In genomic region chr10:39311501-39311900, GRCm38 (mm10) we compare ENCODE assay signal across 34 mouse cellular contexts. TPM values are rescaled to one million over a fixed set of nuclear protein-coding genes. Genes with fewer than 3 reads are reported as not detected.
DNase-seq lines count a peak whose midpoint lies in the region; ATAC-seq and TF ChIP-seq lines count a peak whose summit lies in the region.
"Had no signal": no experiment of that assay in that cellular context is flagged by ENCODE, and none has a peak within 500 bp of the region (broad histone marks: within the 10 kb centered on the region; RNA-seq: fewer than 3 reads in every experiment).

No protein-coding gene starts in this region.

- no peaks in the 10 kb centered on the region for H3K27me3 ChIP-seq in embryonic facial prominence, embryonic 14.5 days (replicated peaks; ENCODE audit: control insufficient read depth, insufficient read depth, low read length)
- no peaks in the 10 kb centered on the region for H3K27me3 ChIP-seq in embryonic facial prominence, embryonic 10.5 days (replicated peaks; ENCODE audit: low read depth, poor library complexity, severe bottlenecking)
- no peaks in the 10 kb centered on the region for H3K27me3 ChIP-seq in CH12.LX (replicated peaks)
- H3K27me3 ChIP-seq in splenic B cell, adult 2 months (ENCODE audit: control insufficient read depth, insufficient read depth, low read length, poor library complexity, severe bottlenecking): no peaks in the 10 kb centered on the region
- H3K27me3 ChIP-seq: forebrain, embryonic 13.5 days; heart, embryonic 15.5 days; hindbrain, embryonic 12.5 days; limb, embryonic 15.5 days; liver, embryonic 13.5 days; midbrain, embryonic 15.5 days; neural tube, embryonic 12.5 days; stomach, embryonic 15.5 days had no signal

- H3K4me1 ChIP-seq in embryonic facial prominence, embryonic 14.5 days (ENCODE audit: control insufficient read depth, insufficient read depth, low read length): no peaks in the 10 kb centered on the region
- H3K4me1 ChIP-seq in embryonic facial prominence, embryonic 10.5 days: no peaks in the 10 kb centered on the region
- peaks cover 12 to 74% of the 10 kb centered on the region in 2 experiments for H3K4me1 ChIP-seq in CH12.LX (ENCODE audit: control insufficient read depth in 1 of 2, insufficient read depth in 2 of 2)
- H3K4me1 ChIP-seq: forebrain, embryonic 13.5 days; limb, embryonic 15.5 days; liver, embryonic 13.5 days; midbrain, embryonic 10.5 days; midbrain, embryonic 15.5 days; neural tube, embryonic 12.5 days; stomach, embryonic 15.5 days had no signal

- no peak overlapping the region for H3K4me3 ChIP-seq in embryonic facial prominence, embryonic 14.5 days (ENCODE audit: low read depth, low read length)
- no peak overlapping the region for H3K4me3 ChIP-seq in embryonic facial prominence, embryonic 10.5 days
- no peak overlapping the region for H3K4me3 ChIP-seq in CH12.LX (replicated peaks in 1 of 3; ENCODE audit: low read depth in 2 of 3, low read length in 2 of 3, poor library complexity in 1 of 3)
- H3K4me3 ChIP-seq: forebrain, embryonic 13.5 days; heart, embryonic 10.5 days; heart, embryonic 15.5 days; hindbrain, embryonic 12.5 days; limb, embryonic 10.5 days; limb, embryonic 15.5 days; liver, embryonic 13.5 days; midbrain, embryonic 10.5 days; midbrain, embryonic 15.5 days; neural tube, embryonic 12.5 days; stomach, embryonic 15.5 days had no signal

- TF ChIP-seq POLR2A in CH12.LX (IDR thresholded peaks at IDR 0.05; ENCODE audit: low read depth, low read length): no peak

- no peak overlapping the region for H3K27ac ChIP-seq in embryonic facial prominence, embryonic 14.5 days (replicated peaks; ENCODE audit: low read depth, low read length)
- no peak overlapping the region for H3K27ac ChIP-seq in embryonic facial prominence, embryonic 10.5 days (replicated peaks)
- H3K27ac ChIP-seq in CH12.LX (ENCODE audit: insufficient read depth, low read depth): no peak overlapping the region
- H3K27ac ChIP-seq: forebrain, embryonic 13.5 days; heart, embryonic 10.5 days; heart, embryonic 15.5 days; hindbrain, embryonic 12.5 days; limb, embryonic 10.5 days; limb, embryonic 15.5 days; liver, embryonic 13.5 days; macrophage; midbrain, embryonic 10.5 days; midbrain, embryonic 15.5 days; neural tube, embryonic 12.5 days; stomach, embryonic 15.5 days had no signal

- dilution Hi-C loops in CH12.LX (cut with MboI; ENCODE audit: extremely low pct_ligation_motif_present, extremely low pct_unique_long_range_greater_than_20kb, low sequenced_read_pairs): no loop called here

- in situ Hi-C loops in CH12.LX (cut with MboI; ENCODE audit: low pct_ligation_motif_present, low pct_unique_long_range_greater_than_20kb, low sequenced_read_pairs): no loop called here

- ATAC-seq in embryonic facial prominence, embryonic 14.5 days (ENCODE audit: low read depth): no peak
- ATAC-seq: forebrain, embryonic 13.5 days; inflammation-experienced regulatory T-cells, adult 6 months; lung, postnatal 0 days; midbrain, embryonic 15.5 days had no signal

- TF ChIP-seq EP300 in CH12.LX (IDR thresholded peaks at IDR 0.05; ENCODE audit: low read length): no peak

- no peak for TF ChIP-seq CTCF in CH12.LX (conservative IDR thresholded peaks at IDR 0.05 in 1 of 2, IDR thresholded peaks at IDR 0.05 in 1 of 2; ENCODE audit: low read depth in 2 of 2, low read length in 2 of 2)

- no peak overlapping the region for H3K9ac ChIP-seq in embryonic facial prominence, embryonic 14.5 days (ENCODE audit: low read depth, low read length)
- H3K9ac ChIP-seq in CH12.LX (ENCODE audit: insufficient read depth, low read depth): no peak overlapping the region
- H3K9ac ChIP-seq: forebrain, embryonic 13.5 days; heart, embryonic 15.5 days; hindbrain, embryonic 12.5 days; limb, embryonic 15.5 days; liver, embryonic 13.5 days; midbrain, embryonic 15.5 days; neural tube, embryonic 12.5 days; stomach, embryonic 15.5 days had no signal

- H3K4me2 ChIP-seq in embryonic facial prominence, embryonic 14.5 days (ENCODE audit: low read depth, low read length): no peak overlapping the region
- H3K4me2 ChIP-seq in CH12.LX (ENCODE audit: insufficient read depth, low read depth, poor library complexity, severe bottlenecking): 0 out of 2 replicates have a peak overlapping the region, but pooled peaks have one; percentile 11
- H3K4me2 ChIP-seq: forebrain, embryonic 13.5 days; heart, embryonic 15.5 days; hindbrain, embryonic 12.5 days; limb, embryonic 15.5 days; liver, embryonic 13.5 days; midbrain, embryonic 15.5 days; neural tube, embryonic 12.5 days; stomach, embryonic 15.5 days had no signal

- WGBS in embryonic facial prominence, embryonic 14.5 days: 89% methylated on average over 1 of the region's 1 CpGs
- WGBS in embryonic facial prominence, embryonic 10.5 days: 91% methylated on average over 1 of the region's 1 CpGs

- no peaks in the 10 kb centered on the region for H3K79me2 ChIP-seq in CH12.LX (replicated peaks; ENCODE audit: control insufficient read depth, extremely low read depth, insufficient read depth, poor library complexity, severe bottlenecking)

- no peaks in the 10 kb centered on the region for H3K36me3 ChIP-seq in embryonic facial prominence, embryonic 14.5 days (ENCODE audit: control insufficient read depth, insufficient read depth, low read length)
- no peaks in the 10 kb centered on the region for H3K36me3 ChIP-seq in embryonic facial prominence, embryonic 10.5 days (replicated peaks)
- no peaks in the 10 kb centered on the region for H3K36me3 ChIP-seq in CH12.LX (replicated peaks in 1 of 2; ENCODE audit: control insufficient read depth in 1 of 2, insufficient read depth in 1 of 2, low read length in 1 of 2)
- no peaks in the 10 kb centered on the region for H3K36me3 ChIP-seq in splenic B cell, adult 2 months (ENCODE audit: control insufficient read depth, insufficient read depth, low read length, poor library complexity, severe bottlenecking)
- H3K36me3 ChIP-seq: heart, embryonic 10.5 days; heart, embryonic 15.5 days; hindbrain, embryonic 12.5 days; limb, embryonic 10.5 days; limb, embryonic 15.5 days; liver, embryonic 13.5 days; midbrain, embryonic 10.5 days; midbrain, embryonic 15.5 days; neural tube, embryonic 12.5 days; stomach, embryonic 15.5 days had no signal

- no peak for TF ChIP-seq RAD21 in CH12.LX (IDR thresholded peaks at IDR 0.05; ENCODE audit: low read depth, low read length)

- H3K9me3 ChIP-seq in embryonic facial prominence, embryonic 14.5 days (ENCODE audit: control insufficient read depth, low read length): no peaks in the 10 kb centered on the region
- H3K9me3 ChIP-seq in embryonic facial prominence, embryonic 10.5 days: no peaks in the 10 kb centered on the region
- H3K9me3 ChIP-seq in CH12.LX (replicated peaks; ENCODE audit: low read length): no peaks in the 10 kb centered on the region
- H3K9me3 ChIP-seq: forebrain, embryonic 13.5 days; heart, embryonic 10.5 days; heart, embryonic 15.5 days; hindbrain, embryonic 12.5 days; limb, embryonic 10.5 days; limb, embryonic 15.5 days; liver, embryonic 13.5 days; midbrain, embryonic 10.5 days; midbrain, embryonic 15.5 days; neural tube, embryonic 12.5 days; stomach, embryonic 15.5 days had no signal

- DNase-seq in embryonic facial prominence, embryonic 14.5 days (ENCODE audit: low spot score): peak; percentile 48
- no peak for DNase-seq in embryonic facial prominence, embryonic 10.5 days (ENCODE audit: low spot score)
- DNase-seq in B cell, adult 2 months: peak; percentile 24 to 29
- DNase-seq in CH12.LX (ENCODE audit: extremely low read depth): peak; percentile 55
- DNase-seq in splenic B cell, adult 2 months (ENCODE audit: low read depth, low spot score): peak; percentile 38
- no peak for DNase-seq in gastrocnemius, postnatal 25 days
- DNase-seq in natural killer cell, adult 2 months (ENCODE audit: low spot score in 2 of 2): no peak
- DNase-seq: adrenal gland, postnatal 10 days; cerebellum, adult 18-20 months; cerebellum, postnatal 10 days; gastrocnemius, postnatal 14 days; heart, adult 11 months; heart, postnatal 36 days; kidney, adult 11 months; kidney, postnatal 14 days; layer of hippocampus, adult 9-11 months; liver, embryonic 13.5 days; lung, adult 18-20 months; right cerebral cortex, adult 18-20 months; right cerebral cortex, postnatal 4 days; thymus, postnatal 14 days had no signal

TF ChIP-seq in CH12.LX, 34 proteins besides CTCF, POLR2A, EP300 and RAD21:
- TF ChIP-seq MEF2A (IDR thresholded peaks at IDR 0.05; ENCODE audit: borderline replicate concordance, low read depth, low read length) (no peak), MXI1 (IDR thresholded peaks at IDR 0.05; ENCODE audit: low read depth, low read length) (no peak), JUN (IDR thresholded peaks at IDR 0.05; ENCODE audit: insufficient read depth, low read depth, low read length) (no peak), GABPA (IDR thresholded peaks at IDR 0.05; ENCODE audit: insufficient replicate concordance, low read depth, low read length) (no peak), RCOR1 (conservative IDR thresholded peaks at IDR 0.05; ENCODE audit: low read depth, low read length) (no peak), ZNF384 (IDR thresholded peaks at IDR 0.05; ENCODE audit: low read depth, low read length) (no peak), MAZ (IDR thresholded peaks at IDR 0.05; ENCODE audit: low read depth, low read length) (no peak), PAX5 (IDR thresholded peaks at IDR 0.05; ENCODE audit: low read length) (no peak), USF1 (IDR thresholded peaks at IDR 0.05; ENCODE audit: low read depth, low read length) (no peak), CHD1 (IDR thresholded peaks at IDR 0.05; ENCODE audit: low read depth, low read length) (no peak), ZMIZ1 (IDR thresholded peaks at IDR 0.05; ENCODE audit: low read depth, low read length) (no peak), TBP (conservative IDR thresholded peaks at IDR 0.05; ENCODE audit: low read depth, low read length) (no peak), HCFC1 (IDR thresholded peaks at IDR 0.05; ENCODE audit: low read depth, low read length) (no peak), SMC3 (IDR thresholded peaks at IDR 0.05; ENCODE audit: low read depth, low read length) (no peak)

RNA-seq across cellular contexts. Expression of gene Fyn, which starts 57.2 kb away (rescaled TPM):
- polyA plus RNA-seq in embryonic facial prominence, embryonic 14.5 days (2014; fragmentation: Nextera tagmentation; extraction: Ambion mirVana): 51.9 and 60.8 TPM in 2 replicates
- 20.2 and 21.5 TPM in 2 replicates for polyA plus RNA-seq in embryonic facial prominence, embryonic 10.5 days (2016; fragmentation: Nextera tagmentation; extraction: Ambion mirVana)
- total RNA-seq in CH12.LX (2012; rRNA removed) (9.5 and 14.9 TPM in 2 replicates), CH12.LX (2014; rRNA removed) (17.4 and 19.9 TPM in 2 replicates)
- 42.4 and 43.9 TPM in 2 replicates for polyA plus RNA-seq in CH12.LX (2012; ENCODE audit: insufficient read length, low read depth)
- total RNA-seq in gastrocnemius, postnatal 25 days (2021): 1 to 10 TPM; 7.1 to 9.8 TPM

Comparison
In these comparisons a context has a peak if more than half of its experiments do, and no peak if none do; other contexts are left out.
1. DNase-seq: peak in embryonic facial prominence, embryonic 14.5 days (single experiment), B cell, adult 2 months (2 of 2), CH12.LX (single experiment) and splenic B cell, adult 2 months (single experiment); none in embryonic facial prominence, embryonic 10.5 days (single experiment), gastrocnemius, postnatal 25 days (single experiment) and natural killer cell, adult 2 months (0 of 2).